Mouse (Mus musculus) midbrain, embryonic 14.5 days (tissue): ENCODE results near the gene Olfr1371. TPM values are rescaled to one million over a fixed set of nuclear protein-coding genes. Genes with fewer than 3 reads are reported as not detected.
"Not testable (repeated sequence)": the region's sequence is repeated elsewhere in the genome, so short reads cannot be mapped to it uniquely, and the experiment has no call there.

ENCODE experiments used
- ATAC-seq: fragments of 200-750 bp; cut with Nextera tagmentation; 2 replicates; pipeline ENCODE4 v1.8.0; 2017; ENCODE audit warnings: moderate number of reproducible peaks, moderate library complexity; ENCODE audit not compliant: low FRiP score, low TSS enrichment
- DNase-seq: peaks from one replicate; pipeline ENCODE4 v3.0.0-alpha.2; 2015
- H3K27ac ChIP-seq: fragments of 300-500 bp; sonication (generic); replicated peaks from 2 replicates; pipeline ENCODE4 v1.5.1; 2014; ENCODE audit warnings: mild to moderate bottlenecking, low read depth, low read length, moderate library complexity
- H3K27me3 ChIP-seq: fragments of 300-500 bp; sonication (generic); 2 replicates; pipeline ENCODE4 v1.6.1; 2014; ENCODE audit warnings: low read length, control low read depth, mixed read lengths; ENCODE audit not compliant: control insufficient read depth, insufficient read depth
- H3K36me3 ChIP-seq: fragments of 300-500 bp; sonication (generic); 2 replicates; pipeline ENCODE4 v1.6.1; 2014; ENCODE audit warnings: low read length, control low read depth; ENCODE audit not compliant: control insufficient read depth, insufficient read depth
- H3K4me1 ChIP-seq: fragments of 300-500 bp; sonication (generic); 2 replicates; pipeline ENCODE4 v1.6.1; 2014; ENCODE audit warnings: mild to moderate bottlenecking, antibody characterized with exemption, low read length, control low read depth; ENCODE audit not compliant: control insufficient read depth, insufficient read depth
- H3K4me2 ChIP-seq: fragments of 300-500 bp; sonication (generic); 2 replicates; pipeline ENCODE4 v1.6.1; 2014; ENCODE audit warnings: mild to moderate bottlenecking, low read length, moderate library complexity
- H3K4me3 ChIP-seq: fragments of 300-500 bp; sonication (generic); replicated peaks from 2 replicates; pipeline ENCODE4 v1.5.1; 2014; ENCODE audit warnings: low read depth, low read length
- H3K9ac ChIP-seq: fragments of 300-500 bp; sonication (generic); replicated peaks from 2 replicates; pipeline ENCODE4 v1.6.1; 2014; ENCODE audit warnings: mild to moderate bottlenecking, low read length, moderate library complexity
- H3K9me3 ChIP-seq: fragments of 300-500 bp; sonication (generic); 2 replicates; pipeline ENCODE4 v1.6.1; 2016; ENCODE audit warnings: low read length, control low read depth, mixed read lengths; ENCODE audit not compliant: control insufficient read depth
- whole genome bisulfite sequencing: fragments of 180-500 bp; shearing (Covaris S2); extraction: QIAGEN DNeasy Blood & Tissue Kit; methylation state at CpG from one replicate; pipeline ENCODE4 v1.1.7; 2014; 5-methylcytosine and 5-hydroxymethylcytosine counted together
- polyA plus RNA-seq: library from polyadenylated mRNA; unstranded; fragments of >200 nt; fragmentation: Nextera tagmentation; extraction: Ambion mirVana; gene quantifications from 2 replicates; pipeline ENCODE4 v1.2.1, GENCODE M21; 2014

The Olfr1371 gene
- polyA plus RNA-seq, 1 experiment from 2014 or later = not detected

DNA sequence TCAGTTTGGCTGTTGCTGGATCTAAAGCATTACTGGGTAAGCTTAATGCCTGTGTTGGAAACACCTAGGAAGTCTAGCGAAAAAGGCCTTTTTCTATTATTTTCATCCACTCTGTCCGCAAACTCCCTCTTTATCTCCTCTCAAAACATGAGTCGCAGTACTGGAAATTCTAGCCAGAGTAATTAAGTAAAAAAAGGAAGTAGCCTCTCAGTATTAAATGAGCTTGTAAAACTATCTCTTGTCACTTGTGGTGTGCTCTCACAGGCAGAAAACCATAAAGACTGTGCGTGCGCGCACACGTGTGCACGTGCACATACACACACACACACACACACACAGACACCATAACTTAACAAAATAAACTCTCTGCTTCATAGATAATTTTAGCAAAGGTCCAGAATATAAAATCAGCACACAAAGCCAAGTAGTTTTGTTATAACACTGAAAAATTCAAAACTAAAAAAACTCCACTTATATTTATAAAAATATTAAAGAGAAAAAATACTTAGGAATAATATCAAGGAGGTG lies 17.2 kb downstream of the Olfr1371 start:
- not testable (repeated sequence) for H3K9me3 ChIP-seq, H3K4me3 ChIP-seq, ATAC-seq, H3K4me1 ChIP-seq, H3K4me2 ChIP-seq, H3K27ac ChIP-seq, DNase-seq, H3K27me3 ChIP-seq, H3K9ac ChIP-seq, H3K36me3 ChIP-seq
- 95% methylated on average over 8 of the region's 8 CpGs for WGBS

DNA sequence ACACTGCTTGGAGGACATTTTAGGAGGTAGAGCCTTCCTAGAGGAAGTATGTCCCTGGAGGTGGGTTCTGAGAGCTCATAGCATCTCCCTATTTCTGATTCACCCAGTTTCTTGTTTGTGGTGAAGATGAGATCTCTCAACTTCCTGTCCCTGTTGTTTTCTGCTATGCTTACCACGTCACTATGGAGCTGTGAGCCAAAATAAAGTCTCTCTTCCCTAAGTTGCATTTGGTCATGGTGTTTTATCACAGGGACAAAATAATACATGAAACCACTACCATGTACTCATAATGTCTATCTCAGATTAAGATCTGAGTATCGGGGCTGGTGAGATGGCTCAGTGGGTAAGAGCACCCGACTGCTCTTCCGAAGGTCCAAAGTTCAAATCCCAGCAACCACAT lies 33.1 kb downstream of the Olfr1371 start:
- not testable (repeated sequence) for ATAC-seq, H3K9ac ChIP-seq, H3K4me1 ChIP-seq, H3K27ac ChIP-seq, H3K4me2 ChIP-seq, H3K27me3 ChIP-seq, H3K4me3 ChIP-seq, H3K9me3 ChIP-seq, DNase-seq, H3K36me3 ChIP-seq
- 87% methylated on average over 4 of the region's 4 CpGs for WGBS

DNA sequence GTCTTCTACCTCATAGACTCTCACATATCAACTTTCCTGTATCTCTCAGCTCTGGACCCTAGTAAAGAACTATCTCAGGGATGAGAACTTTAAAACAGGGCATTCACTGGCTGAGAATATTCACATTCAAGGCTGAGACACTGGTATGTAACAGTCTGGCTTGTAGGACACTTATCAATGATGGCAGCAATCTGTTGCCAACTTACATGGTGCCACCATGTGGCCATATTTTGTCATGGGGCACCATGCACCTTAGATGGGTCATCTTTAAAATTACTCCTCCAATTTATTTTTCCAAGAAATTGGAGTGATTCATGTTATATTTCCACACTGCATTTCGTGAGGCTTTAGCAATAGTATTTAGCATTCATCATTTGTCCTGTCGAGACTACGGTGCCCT lies 33.9 kb downstream of the Olfr1371 start:
- H3K27ac ChIP-seq, H3K4me2 ChIP-seq, H3K4me3 ChIP-seq, H3K9ac ChIP-seq, H3K9me3 ChIP-seq, H3K27me3 ChIP-seq, ATAC-seq, H3K4me1 ChIP-seq, DNase-seq, H3K36me3 ChIP-seq: not testable (repeated sequence)
- no CpG with 5 or more reads among the region's 3 CpGs for WGBS

DNA sequence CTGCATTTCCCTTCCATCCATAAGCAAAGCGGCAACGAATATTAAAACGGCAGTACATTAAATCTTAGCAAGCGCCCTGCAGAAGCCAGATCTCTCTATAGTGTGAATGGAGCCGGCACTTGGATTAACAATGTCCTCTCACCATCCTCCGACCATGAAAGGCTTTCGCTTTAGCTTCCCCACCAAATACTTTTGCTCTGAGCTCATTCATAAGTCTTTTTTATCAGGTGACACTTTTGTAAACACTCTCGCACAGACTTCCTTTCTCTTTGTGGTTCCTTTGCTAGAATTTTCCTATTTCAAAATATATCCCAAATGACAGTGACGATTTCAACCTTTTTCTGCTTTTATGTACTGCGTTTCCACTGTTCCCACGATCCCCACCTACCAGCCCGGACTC lies 45.3 kb downstream of the Olfr1371 start:
- 16% methylated on average over 12 of the region's 12 CpGs for WGBS

DNA sequence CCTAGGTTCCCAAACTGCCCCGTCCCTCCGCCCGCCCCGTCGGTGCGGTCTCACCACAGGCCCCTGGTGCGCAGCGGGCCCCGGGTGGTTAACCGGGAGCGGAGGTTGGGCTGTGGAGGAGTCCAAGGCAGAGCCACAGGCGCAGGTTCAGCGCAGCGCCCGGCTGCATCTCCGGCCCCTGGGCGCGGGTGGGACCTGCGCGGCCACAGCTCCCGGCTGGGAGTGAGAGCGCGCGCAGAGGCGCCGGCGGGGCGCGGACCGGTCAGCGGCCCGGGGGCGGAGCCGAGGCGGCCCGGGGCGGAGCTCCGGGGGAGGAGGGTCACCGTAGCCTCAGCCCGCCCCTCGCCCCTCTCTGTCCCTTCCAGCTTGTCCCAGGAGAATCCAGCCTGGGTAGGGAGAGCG lies 45.9 kb downstream of the Olfr1371 start:
- not testable (repeated sequence) for H3K36me3 ChIP-seq, H3K9ac ChIP-seq, H3K9me3 ChIP-seq, H3K4me1 ChIP-seq, H3K27me3 ChIP-seq, ATAC-seq, H3K27ac ChIP-seq
- whole genome bisulfite sequencing = 1% methylated on average over 34 of the region's 42 CpGs
- H3K4me2 ChIP-seq = peak overlapping the region; percentile 57
- peak; percentile 25 for DNase-seq
- peak overlapping the region; percentile 33 for H3K4me3 ChIP-seq

More for the DNA sequence above, 45.3 kb downstream of the Olfr1371 start:
- no peaks in the 10 kb centered on the region for H3K36me3 ChIP-seq
- H3K27ac ChIP-seq = no peak overlapping the region
- H3K4me2 ChIP-seq = peak overlapping the region; percentile 57
- DNase-seq (peak; percentile 42), ATAC-seq (no peak)
- peak overlapping the region; percentile 33 for H3K4me3 ChIP-seq
- H3K9me3 ChIP-seq = no peaks in the 10 kb centered on the region
- no peak overlapping the region for H3K9ac ChIP-seq
- peaks cover 9% of the 10 kb centered on the region for H3K27me3 ChIP-seq
- no peaks in the 10 kb centered on the region for H3K4me1 ChIP-seq

DNA sequence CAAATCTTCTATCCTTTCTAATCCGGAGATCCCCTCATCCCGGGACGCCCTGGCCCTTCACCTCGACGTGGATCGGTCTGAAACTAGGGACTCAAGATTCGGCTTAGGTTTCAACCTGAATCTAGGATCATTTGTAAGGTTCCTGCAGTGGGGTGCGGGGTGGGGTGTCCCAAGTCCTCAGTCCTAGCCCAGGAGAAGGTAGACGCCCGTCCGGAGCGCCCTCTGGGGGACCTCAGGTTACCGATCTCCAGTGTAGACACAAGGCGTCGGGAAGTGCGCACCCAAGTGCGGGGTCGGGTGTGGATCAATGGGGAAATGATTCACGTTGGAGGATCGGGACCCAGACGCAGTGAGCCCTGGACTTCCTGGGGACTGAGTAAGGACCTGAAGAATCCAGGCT lies 46.7 kb downstream of the Olfr1371 start:
- ATAC-seq = no peak
- Histone ChIP-seq H3K27ac (no peak overlapping the region), H3K9me3 (no peaks in the 10 kb centered on the region), H3K4me1 (no peaks in the 10 kb centered on the region), H3K36me3 (no peaks in the 10 kb centered on the region), H3K4me3 (no peak overlapping the region), H3K4me2 (no peak overlapping the region), H3K9ac (no peak overlapping the region), H3K27me3 (peaks cover 9% of the 10 kb centered on the region)
- 1% methylated on average over 21 of the region's 21 CpGs for WGBS
- DNase-seq = peak; percentile 4

DNA sequence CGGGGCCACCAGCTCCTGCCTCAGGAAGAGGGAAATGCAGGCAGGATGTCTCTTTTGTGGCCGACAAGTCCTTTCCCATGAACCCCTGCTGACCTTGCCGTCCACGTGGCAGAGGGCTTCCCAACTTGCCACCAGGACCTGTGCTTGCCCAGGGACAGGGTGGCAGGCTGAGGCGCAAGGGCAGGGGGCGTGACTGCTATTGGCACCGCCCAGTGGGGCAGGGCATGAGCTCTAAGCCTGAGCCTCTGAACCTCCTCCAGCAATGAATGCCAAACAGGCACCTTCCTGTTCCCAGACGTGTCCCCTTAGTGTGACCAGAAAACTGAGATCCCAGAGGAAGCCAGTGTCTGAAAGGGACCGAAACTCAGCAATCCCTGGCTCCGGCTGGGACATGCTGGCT lies 49.9 kb downstream of the Olfr1371 start:
- 40% methylated on average over 10 of the region's 10 CpGs for WGBS
- no peaks in the 10 kb centered on the region for H3K4me1 ChIP-seq
- DNase-seq = no peak
- no peak for ATAC-seq
- H3K27ac ChIP-seq = no peak overlapping the region
- no peaks in the 10 kb centered on the region for H3K36me3 ChIP-seq
- no peak overlapping the region for H3K4me2 ChIP-seq
- H3K4me3 ChIP-seq = no peak overlapping the region
- peaks cover 9% of the 10 kb centered on the region for H3K27me3 ChIP-seq
- no peak overlapping the region for H3K9ac ChIP-seq
- no peaks in the 10 kb centered on the region for H3K9me3 ChIP-seq

Other genes with a start within 250 kb of the Olfr1371 start
- gene Cdkn2aipnl, start 246.3 kb downstream of the Olfr1371 start, polyA plus RNA-seq = 102 and 125 TPM in 2 replicates
- 183 and 186 TPM in 2 replicates for gene Ube2b, start 213.2 kb downstream of the Olfr1371 start, polyA plus RNA-seq
- gene Cdkl3, start 209.8 kb downstream of the Olfr1371 start, polyA plus RNA-seq = 28.8 and 32.9 TPM in 2 replicates
- gene Ppp2ca, start 115.3 kb downstream of the Olfr1371 start, polyA plus RNA-seq = 140 and 162 TPM in 2 replicates
- gene Olfr1373, start 68.5 kb downstream of the Olfr1371 start, polyA plus RNA-seq = not detected in 2 replicates
- gene Skp1a, start 18.0 kb upstream of the Olfr1371 start, polyA plus RNA-seq = 1,139 and 1,189 TPM in 2 replicates
- gene Tcf7, start 69.0 kb upstream of the Olfr1371 start, polyA plus RNA-seq = 2.8 and 5.8 TPM in 2 replicates
- 275 and 348 TPM in 2 replicates for gene Vdac1, start 146.9 kb upstream of the Olfr1371 start, polyA plus RNA-seq
- gene 9530068E07Rik, start 182.4 kb upstream of the Olfr1371 start, polyA plus RNA-seq = 80.9 and 138 TPM in 2 replicates